Mouse (Mus musculus): ENCODE measurements at regions not wholly inside any gene's neighbourhood (a gene's known extent, or its start where the extent isn't known, plus 50 kb on each side); places are given as distances from the start of the nearest gene placed in this dataset.

DNA sequence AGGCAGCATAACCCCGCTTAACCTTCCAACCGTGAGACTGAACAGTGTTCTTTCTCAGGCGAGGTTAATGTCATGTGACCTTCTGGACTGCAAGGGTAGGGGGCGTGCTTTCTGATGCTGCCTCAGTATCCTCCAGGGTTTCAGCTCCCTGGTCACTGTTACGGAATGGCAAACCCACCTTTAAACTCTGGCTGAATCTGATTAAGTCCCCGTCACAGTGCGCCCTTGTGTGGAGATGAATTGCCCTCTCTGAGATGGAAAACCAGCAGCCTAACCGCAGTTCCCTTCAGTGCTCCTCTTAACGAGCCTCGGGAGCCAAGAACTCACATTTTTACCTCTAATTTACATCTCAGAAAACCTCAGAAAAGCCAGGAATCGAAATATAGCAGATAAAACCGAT, 260.0 kb downstream of the Dact1 start:
- DNase-seq (ENCODE audit: low spot score in 2 of 2), result no peak

DNA sequence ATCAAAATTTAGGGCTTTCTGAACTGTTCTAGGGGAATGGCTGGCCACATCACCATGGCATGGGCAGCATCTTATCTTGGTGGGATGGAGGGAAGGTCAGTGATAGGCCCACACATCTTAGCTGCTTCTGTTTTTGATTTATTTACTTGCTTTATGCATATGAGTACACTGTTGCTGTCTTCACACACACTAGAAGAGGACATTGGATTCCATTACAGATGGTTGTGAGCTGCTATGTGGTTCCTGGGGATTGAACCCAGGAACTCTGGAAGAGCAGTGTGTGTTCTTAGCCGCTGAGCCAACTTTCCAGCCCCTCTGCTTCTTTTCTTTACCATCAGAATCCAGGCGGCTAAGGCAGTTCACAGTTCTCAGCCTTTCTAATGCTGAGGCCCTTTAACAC, 260.4 kb downstream of the Dact1 start:
- DNase-seq (ENCODE audit: low spot score in 2 of 2), result no peak

DNA sequence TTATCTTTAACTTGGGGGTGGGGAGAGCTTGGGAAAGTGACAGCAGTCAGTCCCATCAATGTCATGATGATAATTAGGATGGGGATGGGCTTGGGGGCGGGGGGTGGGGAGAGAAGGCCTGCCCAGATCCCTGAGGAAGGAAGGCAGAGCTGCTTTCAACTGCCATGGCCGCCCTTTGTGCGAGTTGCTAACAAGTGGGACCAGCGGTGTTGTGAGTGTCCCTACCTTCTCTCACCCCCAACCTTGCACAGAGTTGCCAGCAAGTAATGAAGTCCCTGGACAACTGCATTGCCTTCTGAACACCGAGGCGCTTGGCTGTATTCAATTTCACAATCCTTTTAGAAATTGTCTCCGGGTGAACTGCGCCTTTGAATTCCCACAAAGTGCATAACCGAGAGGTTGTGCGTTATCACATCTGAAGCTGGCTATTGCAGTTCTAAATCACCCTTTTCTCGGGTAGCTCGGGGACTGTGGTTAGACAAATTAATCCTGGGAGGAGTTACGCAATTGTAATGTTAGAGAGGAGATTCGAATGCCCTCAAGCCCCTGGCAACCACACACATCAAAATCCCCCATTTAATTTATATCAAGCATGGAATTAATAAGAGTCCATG, 257.9 kb upstream of the Daam1 start:
- DNase-seq (ENCODE audit: low spot score in 2 of 2), result no peak

DNA sequence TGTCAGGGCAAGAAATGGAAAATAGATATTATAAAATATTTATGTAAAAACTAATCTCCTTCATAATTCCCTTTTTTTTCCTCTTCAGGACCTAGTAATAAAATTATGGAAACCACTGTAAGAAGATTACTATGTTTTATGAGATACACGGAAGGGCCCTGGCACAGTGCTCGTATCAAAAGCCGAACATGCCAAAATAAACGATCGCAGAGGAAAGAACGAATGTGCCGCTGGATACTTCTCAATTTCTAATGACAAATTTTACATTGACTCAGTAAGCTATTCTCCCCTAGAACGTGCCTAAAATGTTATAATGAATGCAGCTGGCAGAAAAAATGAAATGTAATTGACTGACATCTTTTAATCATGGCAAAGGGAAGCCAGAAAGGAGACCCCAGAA, 257.4 kb upstream of the Daam1 start:
- no peak for DNase-seq (ENCODE audit: low spot score in 2 of 2)

DNA sequence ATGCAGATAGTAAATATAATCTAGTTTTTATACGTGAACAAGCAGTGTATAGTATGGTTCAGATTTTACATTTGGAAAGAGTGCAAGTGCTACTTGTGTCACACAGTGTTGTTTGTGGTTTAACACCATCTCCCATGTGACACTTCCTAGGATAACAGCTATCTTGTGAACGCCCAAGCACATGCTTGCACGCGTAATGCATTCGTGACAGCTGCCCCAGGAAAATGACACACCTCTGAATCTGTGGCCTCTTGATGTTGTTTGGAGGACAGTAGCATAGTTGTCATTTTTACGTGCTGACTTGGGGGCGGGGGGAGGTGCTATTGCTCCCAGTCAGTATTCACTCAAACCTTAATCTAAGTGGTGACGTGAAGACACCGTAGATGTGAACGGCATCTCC, 256.2 kb upstream of the Daam1 start:
- DNase-seq (ENCODE audit: low spot score in 2 of 2), result no peak

DNA sequence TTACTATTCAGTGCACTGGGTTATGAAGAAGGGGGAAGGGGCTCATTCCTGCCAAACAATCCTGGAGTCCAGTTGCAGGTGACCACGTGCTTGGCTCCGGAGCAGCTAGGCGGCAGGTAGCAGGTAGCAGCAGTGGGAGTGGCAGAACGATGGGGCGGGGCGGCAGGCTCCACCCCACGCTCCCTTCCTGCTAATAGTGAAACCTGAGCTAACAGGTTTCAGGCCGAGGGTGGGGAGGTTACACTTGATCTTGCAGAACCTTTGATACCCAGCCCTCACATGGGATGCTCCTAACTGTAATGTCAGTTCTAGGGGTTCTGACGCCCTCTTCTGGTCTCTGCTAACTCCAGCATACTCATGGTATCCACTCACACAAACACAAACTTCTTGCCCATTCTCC, 253.5 kb upstream of the Daam1 start:
- DNase-seq (ENCODE audit: low spot score in 2 of 2), result no peak

DNA sequence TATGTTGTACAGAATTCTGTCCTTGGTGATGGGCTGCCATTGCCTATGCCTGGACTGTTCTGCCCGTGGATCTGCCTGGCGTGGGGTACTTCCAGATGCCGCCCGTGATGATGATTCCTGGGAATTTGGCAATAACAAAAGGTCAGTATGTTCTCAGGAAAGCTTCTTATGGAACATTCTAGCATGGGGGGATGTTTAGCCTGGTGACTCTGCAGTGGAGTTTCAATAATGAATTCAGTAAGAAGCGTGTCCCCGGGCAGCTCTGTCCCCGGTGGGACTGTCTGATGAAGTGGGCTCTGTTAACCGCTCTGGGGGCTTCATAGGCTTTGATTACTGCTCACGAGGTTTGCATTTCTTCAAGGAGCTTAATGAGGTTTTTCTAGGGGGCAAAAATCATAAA, 252.9 kb upstream of the Daam1 start:
- DNase-seq (ENCODE audit: low spot score in 2 of 2), result no peak

DNA sequence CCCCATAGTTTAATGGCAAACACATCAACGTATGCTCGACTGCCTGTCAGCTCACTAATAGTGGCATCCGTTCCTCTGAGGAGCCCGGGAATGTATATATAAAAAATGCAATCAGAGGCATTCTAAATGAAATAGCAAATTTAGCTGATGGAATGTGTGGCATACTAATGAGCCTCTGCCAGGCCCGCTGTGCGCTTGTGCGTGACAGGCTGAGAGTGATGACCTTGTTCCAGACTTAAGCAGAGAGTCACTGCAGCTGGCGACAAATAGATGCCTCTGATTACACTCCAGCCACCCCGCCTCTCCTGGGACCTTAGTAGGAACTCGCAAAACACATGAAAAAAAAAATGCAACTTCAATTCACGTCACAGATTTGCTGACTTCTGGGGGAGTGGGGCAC, 252.0 kb upstream of the Daam1 start:
- DNase-seq (ENCODE audit: low spot score in 2 of 2), result no peak

DNA sequence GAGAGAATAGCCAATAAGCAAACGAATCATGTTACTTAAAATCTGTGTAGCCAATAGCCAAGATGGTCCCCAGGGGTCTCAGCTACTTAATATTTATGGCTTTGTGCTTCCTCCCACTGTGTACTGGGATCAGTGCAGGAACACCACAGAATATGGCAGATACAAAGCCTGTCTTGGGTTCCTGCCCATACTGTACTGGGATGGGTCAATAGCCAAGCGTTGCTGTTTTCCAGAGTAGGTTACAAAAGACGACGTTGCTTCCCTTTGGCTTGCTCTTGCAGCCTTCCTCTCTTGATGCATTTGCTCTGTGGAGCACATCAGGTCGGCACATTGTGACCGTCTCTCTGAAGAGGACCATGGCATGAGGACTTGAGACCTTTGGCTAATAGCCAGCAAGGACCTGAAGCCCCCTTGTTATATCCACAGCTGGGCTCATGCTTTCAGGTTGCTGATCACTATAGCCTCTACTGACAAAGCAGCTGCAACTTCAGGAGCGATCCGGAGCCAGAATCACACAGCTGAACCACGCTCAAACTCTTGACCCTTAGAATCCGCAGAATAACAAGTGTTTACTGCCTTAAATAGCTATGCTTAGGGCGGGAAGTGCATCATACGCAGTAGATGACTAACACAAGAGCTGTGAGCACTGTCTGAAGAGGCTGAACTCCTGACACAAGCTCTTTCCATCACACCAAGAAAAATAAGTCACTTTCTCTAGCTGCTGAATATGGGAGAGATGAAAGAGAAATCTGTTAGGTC, 250.2 kb upstream of the Daam1 start:
- DNase-seq (ENCODE audit: low spot score in 2 of 2), result no peak

DNA sequence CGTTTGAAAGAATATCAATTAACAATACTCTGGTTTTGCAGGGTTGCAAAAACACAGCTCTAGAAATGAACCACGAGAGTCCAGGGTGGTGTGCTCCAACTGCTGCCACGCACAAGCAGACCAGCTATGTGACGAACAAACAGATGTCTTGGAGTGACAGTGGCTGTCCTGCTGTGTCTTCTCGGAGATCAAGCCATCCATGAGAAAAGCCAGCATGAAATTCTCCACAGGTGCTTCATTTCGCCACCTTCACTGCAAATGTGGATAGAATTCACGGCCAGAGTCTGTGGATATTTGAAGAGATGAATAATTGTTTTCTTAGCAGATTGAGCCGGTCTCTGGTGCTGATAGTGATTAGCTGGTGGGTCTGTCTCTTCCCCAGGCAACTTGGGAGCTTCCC, 246.3 kb upstream of the Daam1 start:
- DNase-seq (ENCODE audit: low spot score in 2 of 2), result no peak

DNA sequence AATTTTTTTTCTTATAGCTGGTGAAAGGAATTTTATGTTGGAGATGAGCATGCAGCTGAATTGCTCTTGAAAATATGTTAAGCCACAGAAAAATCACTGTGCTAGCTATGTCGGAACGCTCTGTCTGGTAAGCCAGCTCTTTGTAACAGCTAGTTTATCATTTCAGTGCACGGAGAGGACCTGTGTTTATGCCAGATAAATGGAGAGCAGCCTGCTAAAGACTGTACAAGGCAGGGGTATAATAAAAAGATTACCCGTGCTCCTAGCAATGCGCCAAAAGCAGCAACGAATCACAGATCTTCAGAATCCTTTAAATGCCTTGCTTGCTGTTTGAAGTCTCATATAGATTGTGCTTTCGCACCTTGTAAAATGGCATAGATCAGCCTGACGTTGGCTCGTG, 232.2 kb upstream of the Daam1 start:
- no peak for DNase-seq (ENCODE audit: low spot score in 2 of 2)

DNA sequence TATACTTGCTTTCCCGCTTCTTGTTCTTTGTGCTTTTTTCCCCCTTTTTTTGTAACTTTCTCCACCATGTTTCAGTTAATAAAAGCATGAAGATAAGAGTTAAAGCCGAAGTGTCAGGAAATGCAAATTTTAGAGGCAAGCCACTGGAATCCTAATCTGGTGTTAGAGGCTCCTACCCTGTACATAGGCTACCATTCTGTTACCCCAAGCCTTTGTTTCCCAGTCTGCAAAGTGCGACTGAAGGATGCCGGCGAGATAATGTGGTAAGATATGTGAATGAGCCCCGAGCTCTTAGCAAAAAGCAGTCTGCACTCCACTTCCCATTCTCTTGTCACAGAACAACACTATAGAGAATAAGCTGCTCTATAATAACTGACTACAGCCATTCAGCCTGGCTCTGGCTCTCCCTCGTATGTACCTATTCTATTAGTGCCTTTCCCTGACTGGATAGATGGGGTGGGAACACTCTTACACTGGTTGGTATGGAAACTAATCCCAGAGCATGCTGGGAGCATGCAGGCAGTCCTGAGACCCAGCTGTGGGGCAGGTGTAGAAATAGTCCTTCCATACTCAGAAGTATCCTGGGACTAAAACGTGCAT, 229.7 kb upstream of the Daam1 start:
- DNase-seq (ENCODE audit: low spot score in 2 of 2), result no peak

DNA sequence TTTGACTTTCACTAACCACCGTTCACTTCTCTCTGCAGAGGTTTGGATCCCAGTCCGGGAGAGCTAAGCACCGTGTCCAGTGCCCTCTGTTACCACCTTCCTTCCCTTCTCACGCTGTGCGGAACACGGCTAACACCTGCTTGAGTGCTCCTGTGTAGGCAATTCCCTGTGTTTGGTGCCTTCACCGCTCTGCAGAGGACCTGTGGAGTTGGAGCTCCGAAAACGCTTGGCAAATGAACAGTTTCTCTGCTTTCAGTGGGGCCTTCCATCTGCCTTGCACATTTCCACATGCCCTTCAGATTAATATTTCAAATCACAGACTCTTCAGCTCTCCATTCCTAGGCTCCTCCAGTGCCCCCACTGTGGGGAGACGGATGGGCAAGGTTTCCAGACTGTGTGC, 227.7 kb upstream of the Daam1 start:
- DNase-seq (ENCODE audit: low spot score in 2 of 2), result no peak

DNA sequence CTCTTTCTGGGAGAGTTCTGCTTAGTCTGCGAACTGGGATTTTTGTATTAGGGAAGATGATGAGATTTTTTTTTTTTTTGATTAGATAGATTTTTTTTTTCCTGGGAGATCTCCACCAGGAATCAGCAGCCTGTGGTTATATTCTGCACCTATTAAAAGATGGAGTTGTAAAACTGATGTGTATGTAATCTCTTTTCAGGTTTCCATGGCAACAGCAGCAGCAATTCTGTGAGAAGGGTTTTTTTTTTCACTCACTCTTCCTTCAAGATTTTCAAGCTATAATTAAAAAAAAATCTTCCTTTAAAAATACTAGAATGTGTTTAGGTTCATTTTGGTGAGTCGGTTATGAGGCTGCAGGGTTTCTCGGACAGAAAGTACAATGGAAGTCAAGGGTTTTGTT, 224.5 kb upstream of the Daam1 start:
- no peak for DNase-seq (ENCODE audit: low spot score in 2 of 2)

DNA sequence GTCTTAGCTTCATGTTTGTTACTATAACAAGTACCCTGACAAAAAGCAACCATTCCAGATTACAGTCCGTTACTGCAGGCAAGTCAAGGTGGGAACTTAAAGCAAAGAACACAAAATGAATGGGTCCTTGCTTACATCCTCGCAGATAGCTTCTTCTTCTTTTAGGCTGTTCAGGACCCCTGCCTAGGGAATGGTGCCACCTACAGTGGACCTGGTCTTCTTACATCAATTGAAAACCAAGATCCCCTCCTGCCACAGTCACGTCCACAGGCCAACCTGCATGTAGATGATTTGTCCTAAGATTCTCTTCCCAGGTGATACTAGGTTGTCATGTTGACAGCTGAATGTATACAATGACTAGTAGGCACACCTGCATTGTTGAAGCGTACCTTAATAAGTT, 222.9 kb upstream of the Daam1 start:
- no peak for DNase-seq (ENCODE audit: low spot score in 2 of 2)

DNA sequence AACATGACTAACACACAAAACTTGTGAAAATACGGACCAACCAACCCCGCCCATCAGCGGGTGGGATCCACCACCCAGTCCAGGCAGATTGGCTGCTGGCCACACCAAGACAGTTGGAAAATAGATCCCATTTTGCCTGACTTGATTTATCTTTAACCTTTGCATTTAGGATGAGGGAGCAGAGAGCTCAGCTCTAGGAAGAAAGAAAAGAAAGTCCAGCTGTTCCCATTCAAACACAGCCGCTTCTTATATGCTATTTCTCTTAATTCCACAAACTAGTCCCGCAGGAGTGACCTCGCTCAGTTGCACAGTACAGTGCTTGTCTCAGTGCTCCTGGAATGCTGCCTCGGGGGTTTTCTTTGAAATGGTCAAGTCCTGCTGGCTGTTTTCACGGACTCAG, 217.6 kb upstream of the Daam1 start:
- DNase-seq (ENCODE audit: low spot score in 2 of 2), result no peak

DNA sequence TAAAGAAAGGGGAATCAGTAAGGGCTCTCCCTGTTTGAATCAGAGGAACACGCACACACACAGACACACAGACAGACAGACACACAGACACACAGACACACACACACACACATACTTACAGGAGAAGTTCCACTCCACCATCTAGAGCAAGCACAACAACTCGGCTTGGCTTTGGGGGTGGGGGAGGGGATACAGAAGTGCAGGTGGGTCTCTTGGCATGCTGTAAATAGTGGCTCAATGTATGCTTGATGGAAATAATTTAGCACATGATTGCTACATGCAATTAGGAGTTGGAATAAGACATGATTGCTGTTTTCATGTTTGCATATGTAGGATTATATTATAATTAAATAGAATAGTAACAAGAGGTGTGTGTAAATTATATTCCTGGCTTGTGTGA, 215.9 kb upstream of the Daam1 start:
- DNase-seq (ENCODE audit: low spot score in 2 of 2), result no peak

DNA sequence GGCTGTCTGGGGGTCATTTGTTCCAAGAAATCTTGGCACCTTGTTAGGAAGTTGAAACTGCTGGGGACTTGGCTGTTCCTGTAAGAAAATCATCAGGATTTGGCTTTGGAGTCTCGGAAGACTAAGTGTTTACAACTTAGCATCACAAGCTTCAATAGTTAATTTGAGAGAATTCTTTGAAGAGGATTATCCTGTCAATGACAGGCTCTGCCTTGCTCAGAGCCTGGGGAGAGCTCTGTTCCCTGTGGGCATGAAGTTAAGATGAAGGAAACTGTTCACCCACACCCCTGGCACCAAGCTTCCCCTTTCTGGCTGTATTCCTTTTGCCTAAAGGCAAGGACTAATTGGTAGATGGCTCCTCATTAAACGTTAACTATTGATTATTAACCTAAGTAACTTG, 215.5 kb upstream of the Daam1 start:
- DNase-seq (ENCODE audit: low spot score in 2 of 2), result no peak

DNA sequence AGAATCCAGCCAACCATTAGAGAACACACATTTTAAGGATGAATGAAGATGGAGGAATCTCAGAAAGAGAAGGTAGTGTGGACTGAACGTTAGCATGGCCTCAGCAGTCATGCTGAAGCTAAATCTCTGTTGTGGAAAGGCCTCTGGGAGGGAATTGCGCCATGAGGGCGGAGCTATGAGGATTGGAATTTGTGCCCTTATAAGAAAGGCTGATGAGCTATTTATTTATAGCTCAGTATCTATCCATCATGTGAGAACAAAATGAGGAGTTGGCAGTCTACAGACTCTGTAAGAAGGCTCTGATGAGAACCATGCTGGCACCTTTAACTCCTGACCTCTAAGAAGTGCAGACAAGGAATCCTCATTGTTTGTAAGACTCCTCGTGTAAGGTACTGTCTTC, 214.8 kb upstream of the Daam1 start:
- no peak for DNase-seq (ENCODE audit: low spot score in 2 of 2)

DNA sequence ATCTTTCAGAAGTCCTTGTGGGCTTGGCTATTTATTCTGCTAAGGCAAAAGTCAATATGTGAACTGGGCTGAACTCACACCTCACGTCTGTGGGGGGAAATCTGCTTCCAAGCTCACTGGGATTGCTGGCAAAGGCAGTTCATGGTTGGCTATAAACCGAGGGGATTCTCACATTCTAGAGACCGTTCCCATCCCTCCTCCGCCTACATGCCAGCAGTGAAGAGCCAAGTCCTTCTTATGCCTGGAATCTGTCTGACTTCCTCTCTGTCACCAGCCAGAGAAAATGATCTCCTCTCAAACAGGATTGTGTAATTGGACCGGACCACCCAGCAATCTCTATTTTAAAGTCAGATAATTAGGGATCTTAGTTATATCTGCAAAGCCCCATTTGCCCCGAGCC, 212.4 kb upstream of the Daam1 start:
- no peak for DNase-seq (ENCODE audit: low spot score in 2 of 2)

DNA sequence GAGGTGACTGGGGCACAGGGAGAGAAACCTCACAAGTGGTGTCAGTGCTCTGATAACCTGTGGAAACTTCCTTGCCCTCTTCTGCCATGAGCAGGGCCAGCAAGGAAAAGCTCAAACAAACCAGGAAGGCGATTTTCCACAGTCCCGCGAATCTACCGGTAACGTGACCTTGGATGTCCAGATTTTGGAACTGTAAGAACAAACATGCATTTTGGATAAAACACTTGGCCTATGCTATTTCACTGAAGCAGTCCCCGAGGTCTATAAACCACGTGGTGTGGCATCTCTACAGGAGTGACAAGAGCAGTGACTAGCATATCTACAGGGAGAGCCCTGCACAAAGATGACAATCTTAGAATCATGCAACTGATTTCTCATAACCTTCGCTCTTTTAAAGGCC, 211.9 kb upstream of the Daam1 start:
- DNase-seq (ENCODE audit: low spot score in 2 of 2), result no peak

DNA sequence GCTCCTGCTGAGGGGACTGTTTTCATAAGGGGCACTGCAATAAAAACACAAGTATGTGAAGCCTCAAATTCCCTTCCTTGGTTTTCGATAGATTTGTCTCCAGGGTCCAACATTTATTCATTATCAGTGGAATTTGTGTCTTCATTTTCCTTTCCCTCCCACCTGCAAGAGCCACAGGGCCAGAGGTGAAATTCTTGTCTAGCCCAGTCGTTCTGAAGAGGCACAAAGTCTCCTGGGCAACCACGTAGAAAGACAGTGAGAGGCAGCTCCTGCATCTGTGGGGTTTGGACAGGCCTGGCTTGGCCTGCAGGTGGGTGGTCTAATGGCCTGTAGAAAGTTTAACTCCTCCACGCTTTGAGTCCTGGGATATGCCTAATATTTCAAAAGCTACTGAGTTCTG, 211.3 kb upstream of the Daam1 start:
- DNase-seq (ENCODE audit: low spot score in 2 of 2), result no peak

DNA sequence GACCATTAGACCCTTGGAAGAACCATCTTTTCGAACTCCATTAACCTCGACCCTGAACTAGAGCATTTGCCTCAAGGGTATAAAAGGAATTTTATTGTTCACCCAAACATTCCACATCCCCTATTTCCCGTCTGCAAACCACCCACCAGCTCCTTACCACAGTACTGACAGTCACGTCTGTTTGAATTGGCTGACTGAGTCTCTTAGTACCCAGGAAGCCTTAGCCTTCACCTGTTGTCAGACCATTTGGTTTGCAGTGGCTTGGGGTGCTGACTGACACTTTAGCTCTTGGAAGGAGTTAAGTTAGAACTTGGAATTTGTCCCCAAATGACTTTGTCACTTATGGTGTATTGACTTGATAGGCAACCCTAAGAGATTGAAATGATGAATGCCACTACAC, 209.3 kb upstream of the Daam1 start:
- no peak for DNase-seq (ENCODE audit: low spot score in 2 of 2)

All from layer of hippocampus, postnatal 14 days (tissue).